Mouse (Mus musculus): ENCODE data around the gene Lpin2. TPM values are rescaled to one million over a fixed set of nuclear protein-coding genes. Genes with fewer than 3 reads are reported as not detected.
A peak's percentile ranks its signal among the peaks of the same experiment; 100 is the strongest.

Gene Lpin2
- polyA plus RNA-seq, 1 experiment from 2014 or later = 48.0 TPM

- H3K27ac ChIP-seq = 0 out of 2 replicates have a peak overlapping the region, but pooled peaks have one; percentile 8
- no peak for DNase-seq (ENCODE audit: extremely low spot score, low spot score)
- H3K4me3 ChIP-seq = no peak overlapping the region
- peaks cover 12% of the 10 kb centered on the region for H3K36me3 ChIP-seq (replicated peaks)
- H3K9me3 ChIP-seq = no peaks in the 10 kb centered on the region
- WGBS = 90% methylated on average over 10 of the region's 10 CpGs
- H3K27me3 ChIP-seq (ENCODE audit: poor library complexity, severe bottlenecking) = no peaks in the 10 kb centered on the region
- H3K4me1 ChIP-seq = peaks cover 10% of the 10 kb centered on the region
These were observed 85.8 kb downstream of the Lpin2 start for GRCm38 (mm10) chr17:71268152-71268551.

GRCm38 (mm10) chr17:71268599-71268998 is 86.2 kb downstream of the Lpin2 start:
- Histone ChIP-seq H3K9me3 (no peaks in the 10 kb centered on the region), H3K27me3 (ENCODE audit: poor library complexity, severe bottlenecking) (no peaks in the 10 kb centered on the region), H3K4me3 (no peak overlapping the region), H3K27ac (no peak overlapping the region), H3K4me1 (peaks cover 10% of the 10 kb centered on the region), H3K36me3 (replicated peaks) (peaks cover 16% of the 10 kb centered on the region)
- DNase-seq (ENCODE audit: extremely low spot score, low spot score) = no peak
- 91% methylated on average over 3 of the region's 3 CpGs for WGBS

- no peak overlapping the region for H3K27ac ChIP-seq
- 93% methylated on average over 12 of the region's 12 CpGs for WGBS
- no peak overlapping the region for H3K4me3 ChIP-seq
- DNase-seq (ENCODE audit: extremely low spot score, low spot score) = no peak
- peaks cover 37% of the 10 kb centered on the region for H3K36me3 ChIP-seq (replicated peaks)
- no peaks in the 10 kb centered on the region; the same call in 1 of the 2 replicates for H3K9me3 ChIP-seq
- H3K4me1 ChIP-seq = no peaks in the 10 kb centered on the region
- H3K27me3 ChIP-seq (ENCODE audit: poor library complexity, severe bottlenecking) = no peaks in the 10 kb centered on the region
These were observed 91.5 kb downstream of the Lpin2 start for GRCm38 (mm10) chr17:71273901-71274300.

- H3K4me1 ChIP-seq = no peaks in the 10 kb centered on the region
- no peak overlapping the region for H3K4me3 ChIP-seq
- H3K27ac ChIP-seq = no peak overlapping the region
- no peaks in the 10 kb centered on the region; the same call in 1 of the 2 replicates for H3K9me3 ChIP-seq
- peaks cover 42% of the 10 kb centered on the region for H3K36me3 ChIP-seq (replicated peaks)
- no peak for DNase-seq (ENCODE audit: extremely low spot score, low spot score)
- no peaks in the 10 kb centered on the region for H3K27me3 ChIP-seq (ENCODE audit: poor library complexity, severe bottlenecking)
- 91% methylated on average over 10 of the region's 10 CpGs for WGBS
These were observed 94.4 kb downstream of the Lpin2 start for GRCm38 (mm10) chr17:71276771-71277170.

DNA sequence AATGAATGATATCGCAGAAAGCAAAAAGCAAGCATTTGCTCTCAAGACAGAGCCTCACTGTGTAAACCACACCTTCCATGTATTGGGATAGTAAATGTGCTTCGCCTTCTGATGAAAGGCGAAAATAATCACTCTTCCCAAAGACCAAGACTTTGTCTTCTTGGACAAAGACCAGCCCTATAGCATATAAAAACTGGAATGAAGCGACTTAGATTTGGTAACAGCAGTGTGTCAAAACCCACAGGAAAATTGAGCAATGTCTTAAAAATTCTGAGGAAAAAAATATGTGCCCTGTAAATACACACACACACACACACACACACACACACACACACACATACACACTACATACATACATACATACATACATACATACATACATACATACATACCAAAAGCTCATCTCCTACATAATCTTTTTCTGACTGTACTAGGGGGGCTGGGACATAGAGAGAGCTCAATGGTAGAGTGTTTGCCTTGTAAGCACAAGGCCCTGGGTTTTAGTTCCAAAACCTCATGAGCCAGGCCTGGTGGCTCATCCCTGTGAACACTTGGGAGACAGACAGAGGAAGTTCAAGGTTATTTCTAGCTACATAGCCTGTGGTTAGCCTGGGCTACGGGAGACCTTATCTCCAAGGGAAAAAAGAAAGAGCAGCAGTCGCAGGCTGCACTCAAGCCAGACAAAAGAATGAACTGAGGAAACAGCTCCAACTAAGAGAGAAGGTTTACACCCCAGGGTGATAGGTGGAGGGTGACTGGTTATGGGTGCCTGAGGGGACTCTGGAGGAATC is 95.5 kb downstream of the Lpin2 start:
- Histone ChIP-seq H3K4me1 (no peaks in the 10 kb centered on the region), H3K27ac (no peak overlapping the region), H3K27me3 (ENCODE audit: poor library complexity, severe bottlenecking) (no peaks in the 10 kb centered on the region), H3K4me3 (no peak overlapping the region), H3K36me3 (replicated peaks) (peaks cover 35% of the 10 kb centered on the region), H3K9me3 (no peaks in the 10 kb centered on the region; the same call in 1 of the 2 replicates)
- no peak for DNase-seq (ENCODE audit: extremely low spot score, low spot score)
- WGBS = 94% methylated on average over 6 of the region's 6 CpGs

GRCm38 (mm10) chr17:71282716-71283115 is 100.4 kb downstream of the Lpin2 start:
- peaks cover 10% of the 10 kb centered on the region; the same call in 1 of the 2 replicates for H3K36me3 ChIP-seq (replicated peaks)
- H3K4me3 ChIP-seq = no peak overlapping the region

DNA sequence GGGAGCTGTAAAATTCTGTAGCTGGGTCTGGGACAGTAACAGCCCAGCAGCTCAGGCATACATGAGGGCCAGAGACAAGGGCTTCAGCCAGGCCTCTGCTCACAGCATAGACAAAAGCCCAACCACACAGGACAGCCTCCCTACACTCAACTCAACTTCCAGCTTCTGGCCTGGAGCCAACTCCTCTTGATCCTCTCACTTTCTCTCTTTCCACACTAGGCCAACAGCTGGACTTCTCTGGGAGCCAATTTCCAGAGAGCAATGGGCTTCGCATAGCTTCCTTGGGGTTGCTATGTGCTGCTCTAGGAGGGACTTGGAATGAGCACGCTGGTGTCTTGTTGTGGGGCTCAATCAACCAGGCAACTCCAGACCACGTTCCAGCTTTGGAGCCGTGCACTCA is 100.9 kb downstream of the Lpin2 start:
- no peak overlapping the region for H3K4me3 ChIP-seq
- H3K27ac ChIP-seq = no peak overlapping the region
- H3K27me3 ChIP-seq (ENCODE audit: poor library complexity, severe bottlenecking) = no peaks in the 10 kb centered on the region
- no peaks in the 10 kb centered on the region for H3K9me3 ChIP-seq
- no peak for DNase-seq (ENCODE audit: extremely low spot score, low spot score)
- H3K36me3 ChIP-seq (replicated peaks) = peaks cover 10% of the 10 kb centered on the region; the same call in 1 of the 2 replicates
- WGBS = 90% methylated on average over 4 of the region's 4 CpGs
- H3K4me1 ChIP-seq = peaks cover 15% of the 10 kb centered on the region

More at GRCm38 (mm10) chr17:71282716-71283115, 100.4 kb downstream of the Lpin2 start:
- Histone ChIP-seq H3K27ac (no peak overlapping the region), H3K9me3 (no peaks in the 10 kb centered on the region), H3K4me1 (peaks cover 15% of the 10 kb centered on the region), H3K27me3 (ENCODE audit: poor library complexity, severe bottlenecking) (no peaks in the 10 kb centered on the region)
- 93% methylated on average over 9 of the region's 9 CpGs for WGBS
- no peak for DNase-seq (ENCODE audit: extremely low spot score, low spot score)

DNA sequence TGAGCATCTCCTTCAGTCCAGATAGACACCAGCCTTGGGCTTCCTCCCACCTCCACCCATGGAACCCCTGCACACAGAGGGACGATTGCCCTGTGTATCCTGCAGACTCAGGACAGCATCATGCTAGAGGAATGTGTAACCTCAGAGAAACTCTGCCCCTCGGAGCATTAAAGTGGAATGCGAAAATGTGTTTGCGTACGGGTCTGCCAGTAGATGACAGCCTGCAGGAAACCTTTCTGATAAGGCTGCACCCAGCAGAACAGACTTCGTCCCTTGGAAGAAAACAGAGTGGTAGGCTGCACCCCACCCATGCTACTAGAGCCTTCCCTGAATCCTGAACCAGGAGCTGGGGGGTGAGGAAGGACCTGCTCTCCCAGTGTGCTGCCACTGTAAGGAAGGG is 102.5 kb downstream of the Lpin2 start:
- DNase-seq (ENCODE audit: extremely low spot score, low spot score) = no peak
- H3K27ac ChIP-seq = no peak overlapping the region
- H3K4me1 ChIP-seq = peaks cover 24% of the 10 kb centered on the region
- H3K36me3 ChIP-seq (replicated peaks) = peaks cover 7% of the 10 kb centered on the region; the same call in 1 of the 2 replicates
- H3K4me3 ChIP-seq = no peak overlapping the region
- 85% methylated on average over 6 of the region's 6 CpGs for WGBS
- no peaks in the 10 kb centered on the region for H3K9me3 ChIP-seq
- H3K27me3 ChIP-seq (ENCODE audit: poor library complexity, severe bottlenecking) = no peaks in the 10 kb centered on the region

GRCm38 (mm10) chr17:71285929-71286328 is 103.6 kb downstream of the Lpin2 start:
- 82% methylated on average over 6 of the region's 6 CpGs for WGBS
- H3K27me3 ChIP-seq (ENCODE audit: poor library complexity, severe bottlenecking) = no peaks in the 10 kb centered on the region
- 0 out of 2 replicates have a peak, but pooled peaks cover 2% of the 10 kb centered on the region for H3K36me3 ChIP-seq (replicated peaks)
- H3K27ac ChIP-seq = no peak overlapping the region
- H3K9me3 ChIP-seq = no peaks in the 10 kb centered on the region
- DNase-seq (ENCODE audit: extremely low spot score, low spot score) = no peak
- H3K4me3 ChIP-seq = no peak overlapping the region
- peaks cover 34% of the 10 kb centered on the region for H3K4me1 ChIP-seq

DNA sequence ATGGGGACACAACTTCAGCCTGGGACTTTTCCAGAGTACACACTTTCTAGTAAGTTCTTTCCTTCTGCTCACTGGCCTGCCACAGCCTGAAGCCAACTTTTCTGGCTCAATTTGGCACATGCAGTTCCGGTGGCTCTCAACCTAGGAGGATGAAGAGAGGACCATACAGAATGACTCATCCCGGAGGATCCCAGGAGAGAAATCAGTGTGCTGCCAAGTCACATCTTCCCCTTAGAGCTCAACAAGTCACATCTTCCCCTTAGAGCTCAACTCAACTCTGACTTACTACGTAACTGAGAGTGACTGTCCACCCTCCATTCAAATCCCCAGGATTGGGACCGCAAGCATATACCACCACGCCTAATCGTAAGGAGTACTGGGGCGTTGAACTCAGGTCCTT is 105.2 kb downstream of the Lpin2 start:
- no peak overlapping the region for H3K27ac ChIP-seq
- H3K9me3 ChIP-seq = no peaks in the 10 kb centered on the region
- H3K36me3 ChIP-seq (replicated peaks) = peaks cover 5% of the 10 kb centered on the region; the same call in 1 of the 2 replicates
- H3K27me3 ChIP-seq (ENCODE audit: poor library complexity, severe bottlenecking) = no peaks in the 10 kb centered on the region
- peaks cover 34% of the 10 kb centered on the region for H3K4me1 ChIP-seq
- DNase-seq (ENCODE audit: extremely low spot score, low spot score) = no peak
- whole genome bisulfite sequencing = 96% methylated on average over 7 of the region's 7 CpGs
- no peak overlapping the region for H3K4me3 ChIP-seq

DNA sequence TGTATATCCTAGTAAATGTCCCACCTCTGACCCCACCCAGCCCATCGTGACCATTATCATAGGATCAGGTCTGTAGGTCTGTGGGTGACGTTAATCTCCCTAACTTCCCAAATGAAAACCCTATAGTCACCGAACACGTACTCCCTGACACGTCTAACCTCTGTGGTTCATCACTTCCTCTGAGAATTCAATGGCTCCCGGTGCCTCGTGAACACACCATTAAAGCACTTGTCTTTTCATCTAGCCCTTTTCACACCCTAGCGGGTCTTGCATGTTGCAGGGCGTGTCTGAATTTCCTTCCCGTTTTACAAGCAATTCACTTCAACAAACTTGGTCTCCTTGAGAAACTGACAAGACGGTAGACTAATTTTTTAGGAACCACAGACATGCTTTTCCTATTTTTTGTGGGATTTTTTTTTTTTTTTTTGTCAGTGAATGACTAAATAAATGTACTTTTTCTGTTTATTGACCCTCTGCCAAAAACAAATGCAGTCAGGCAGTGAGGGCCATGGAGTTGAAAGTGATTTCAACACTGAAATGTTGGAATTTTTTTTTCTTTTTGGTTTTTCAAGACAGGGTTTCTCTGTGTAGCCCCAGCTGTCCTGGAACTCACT is 105.9 kb downstream of the Lpin2 start:
- Histone ChIP-seq H3K27me3 (ENCODE audit: poor library complexity, severe bottlenecking) (no peaks in the 10 kb centered on the region), H3K36me3 (replicated peaks) (peaks cover 5% of the 10 kb centered on the region; the same call in 1 of the 2 replicates), H3K4me3 (no peak overlapping the region), H3K9me3 (no peaks in the 10 kb centered on the region), H3K27ac (no peak overlapping the region), H3K4me1 (peaks cover 34% of the 10 kb centered on the region)
- 95% methylated on average over 11 of the region's 11 CpGs for WGBS
- no peak for DNase-seq (ENCODE audit: extremely low spot score, low spot score)

DNA sequence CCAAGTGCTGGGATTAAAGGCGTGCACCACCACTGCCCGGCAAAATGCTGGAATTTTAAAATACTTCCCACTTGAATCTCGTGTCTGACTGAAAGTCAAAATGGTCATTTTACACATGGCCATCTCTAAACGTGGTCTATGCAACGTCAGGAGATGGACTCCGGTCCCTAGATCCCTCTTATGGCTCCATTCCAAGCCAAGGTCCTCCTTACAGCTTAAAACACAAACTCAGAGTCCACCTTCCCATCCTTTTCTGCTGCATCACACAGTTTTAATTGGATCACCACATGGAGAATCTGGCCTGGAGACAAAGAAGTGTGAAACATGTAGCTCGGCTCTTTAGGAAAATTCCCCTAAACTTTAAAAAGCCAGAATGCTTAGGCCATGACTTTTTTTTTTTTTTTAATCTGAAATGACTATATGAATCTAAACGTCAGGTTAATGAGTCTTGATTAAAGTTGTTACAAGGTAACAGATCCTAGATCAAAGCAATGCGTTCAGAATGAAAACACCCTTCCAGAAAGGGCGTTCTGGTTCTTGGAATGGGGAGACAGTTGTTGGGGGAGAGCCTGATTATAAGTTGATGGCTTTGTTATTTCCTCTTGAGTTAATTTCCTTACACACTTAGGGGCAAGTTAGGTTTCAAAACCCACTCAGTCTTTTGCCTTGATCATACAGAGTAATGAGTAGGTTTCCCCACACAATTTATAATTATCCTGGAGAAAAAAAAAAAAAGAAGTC is 106.6 kb downstream of the Lpin2 start:
- H3K4me3 ChIP-seq = no peak overlapping the region

More for the DNA sequence above, 106.6 kb downstream of the Lpin2 start:
- no peak overlapping the region for H3K27ac ChIP-seq
- no peaks in the 10 kb centered on the region for H3K9me3 ChIP-seq
- H3K4me1 ChIP-seq = peaks cover 34% of the 10 kb centered on the region
- no peaks in the 10 kb centered on the region for H3K27me3 ChIP-seq (ENCODE audit: poor library complexity, severe bottlenecking)
- WGBS = 91% methylated on average over 10 of the region's 10 CpGs
- H3K36me3 ChIP-seq (replicated peaks) = peaks cover 4% of the 10 kb centered on the region
- no peak for DNase-seq (ENCODE audit: extremely low spot score, low spot score)

All from forebrain, embryonic 10.5 days (tissue).